Mouse (Mus musculus) large intestine, adult 2 months (tissue): ENCODE data around the gene Prkg1. TPM values are rescaled to one million over a fixed set of nuclear protein-coding genes. Genes with fewer than 3 reads are reported as not detected.

Experiments
- DNase-seq: peaks from one replicate; pipeline ENCODE4 v3.0.0-alpha.2; 2012; ENCODE audit warnings: low read depth, low spot score
- WGBS: fragments of 180-500 bp; shearing (Covaris S2); methylation state at CpG from one replicate; pipeline ENCODE4 v1.1.7; 2018; 5-methylcytosine and 5-hydroxymethylcytosine counted together
- polyA plus RNA-seq: library from polyadenylated mRNA; depleted of rRNA; stranded (reverse); fragments of >200 nt; gene quantifications from 2 replicates; pipeline ENCODE4 v1.2.3, GENCODE M21; 2012; rRNA removed

The Prkg1 gene
- polyA plus RNA-seq = 0.86 and 1.2 TPM in 2 replicates

DNA sequence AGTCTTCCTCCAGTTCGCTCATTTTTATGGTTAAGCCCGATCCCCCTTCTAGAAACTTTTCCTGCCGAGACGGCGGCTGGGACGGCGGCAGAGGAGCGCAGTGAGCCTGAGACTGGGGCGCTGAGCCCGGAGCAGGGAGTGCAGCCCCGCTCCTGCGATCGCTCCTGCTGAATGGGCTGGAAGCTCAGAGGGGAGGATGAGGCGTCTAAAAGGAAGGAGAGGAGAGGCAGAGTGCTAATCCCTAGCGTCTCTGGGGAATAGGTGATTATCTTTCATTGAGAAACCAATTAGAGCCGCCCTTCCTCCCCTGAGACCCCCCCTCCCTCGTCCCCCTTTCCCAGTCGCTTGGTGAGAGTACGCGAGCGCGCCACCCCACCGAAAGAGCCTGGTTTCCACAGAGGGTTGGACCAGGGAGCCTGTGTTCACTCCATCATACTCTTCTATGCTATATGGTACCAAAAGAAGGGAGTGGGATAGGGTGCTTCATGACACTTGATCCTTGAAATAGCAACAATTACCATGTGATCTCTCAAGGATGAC, at the start of gene Prkg1:
Prkg1 (minus strand) TSS at position 233 of the 540 bp plus-strand sequence.
- DNase-seq = no peak
- 1% methylated on average over 23 of the region's 23 CpGs for WGBS

DNA sequence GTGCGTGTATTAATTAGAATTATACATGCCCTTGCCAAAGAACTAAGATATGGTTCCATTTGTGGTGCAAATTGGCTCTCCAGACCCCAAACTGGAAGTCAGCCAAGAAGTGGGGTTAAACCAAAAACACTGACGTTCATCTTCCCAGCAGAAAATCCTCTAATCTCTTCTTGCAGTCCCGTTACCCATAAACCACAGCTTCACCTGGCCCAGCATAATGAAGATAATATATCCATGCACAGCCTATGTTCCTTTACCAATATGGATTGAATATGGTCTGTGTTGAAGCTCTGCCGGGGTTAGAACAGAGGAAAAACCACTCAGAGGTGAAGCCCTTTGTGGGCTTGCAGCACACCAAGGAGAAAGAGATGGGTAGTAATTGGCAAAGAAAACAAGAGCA, 48.3 kb upstream of the Prkg1 start:
- DNase-seq = no peak
- 81% methylated on average over 4 of the region's 4 CpGs for WGBS

DNA sequence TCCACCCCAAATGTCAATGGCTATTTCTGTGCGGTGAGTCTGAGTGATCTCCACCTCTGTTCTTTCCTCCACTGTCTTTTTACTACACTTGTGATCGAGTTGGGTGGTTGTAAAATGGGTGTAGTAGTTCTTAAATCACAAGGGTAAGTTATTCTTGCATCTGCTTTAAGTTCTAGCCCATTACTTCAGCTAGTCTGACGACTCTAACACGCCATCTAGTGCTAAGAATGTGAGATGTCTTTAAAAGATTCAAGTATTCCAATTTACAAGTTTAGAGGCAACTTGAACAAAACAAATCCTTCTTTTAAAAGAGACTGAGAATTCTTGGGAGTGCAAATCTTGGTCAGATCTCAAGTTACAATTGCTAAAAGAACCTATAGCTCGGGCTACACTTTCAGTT, 46.5 kb upstream of the Prkg1 start:
- WGBS = 27% methylated on average over 5 of the region's 5 CpGs
- DNase-seq = peak; percentile 3

DNA sequence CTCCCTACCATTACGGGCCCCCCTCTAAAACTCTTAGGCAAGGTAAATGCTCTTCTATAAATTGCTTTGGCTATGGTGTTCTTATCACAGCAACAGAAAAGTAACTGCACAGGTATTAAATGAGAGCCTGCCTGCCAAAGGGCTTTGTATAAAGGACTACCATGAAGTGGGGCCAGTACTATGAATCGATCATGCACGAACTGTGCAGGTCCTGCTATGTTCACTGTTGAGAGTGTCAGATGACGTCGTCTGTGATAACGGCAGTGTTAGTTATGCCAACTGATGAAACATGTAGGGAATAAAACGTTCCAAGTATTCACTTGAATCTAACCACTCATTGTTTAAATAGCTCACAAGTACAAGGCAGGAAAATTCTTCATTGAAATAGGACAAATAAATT, 40.6 kb upstream of the Prkg1 start:
- 63% methylated on average over 7 of the region's 7 CpGs for WGBS

DNA sequence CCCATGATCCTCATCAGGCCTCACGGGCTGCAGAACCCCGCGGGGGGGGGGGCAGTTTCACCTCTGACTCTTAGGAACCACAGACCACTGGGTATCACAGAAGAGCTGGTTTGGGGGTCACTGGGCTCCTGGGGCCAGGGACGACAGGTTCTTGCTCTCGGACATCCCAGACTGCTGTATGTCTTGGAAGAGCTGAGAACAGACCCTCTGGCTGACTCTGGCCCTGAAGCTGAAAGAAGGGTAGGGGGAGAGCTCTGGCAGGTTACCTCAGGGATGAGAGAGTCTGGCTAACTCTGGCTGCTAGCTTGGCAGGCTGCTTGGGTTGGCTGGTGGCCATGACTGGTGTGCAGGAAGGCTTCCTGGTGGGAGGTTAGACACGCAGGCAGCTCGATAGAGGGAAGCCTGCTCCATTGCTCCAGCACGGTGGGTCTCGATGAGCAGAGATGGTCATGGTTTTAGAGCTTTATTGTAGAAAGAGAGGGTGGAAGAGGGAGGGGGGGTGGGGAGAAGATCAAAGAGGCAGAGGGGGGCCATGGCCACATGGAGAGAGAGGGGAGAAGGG, 30.7 kb upstream of the Prkg1 start:
- 61% methylated on average over 9 of the region's 9 CpGs for WGBS
- DNase-seq = no peak

More for the DNA sequence above, 40.6 kb upstream of the Prkg1 start:
- DNase-seq = no peak

DNA sequence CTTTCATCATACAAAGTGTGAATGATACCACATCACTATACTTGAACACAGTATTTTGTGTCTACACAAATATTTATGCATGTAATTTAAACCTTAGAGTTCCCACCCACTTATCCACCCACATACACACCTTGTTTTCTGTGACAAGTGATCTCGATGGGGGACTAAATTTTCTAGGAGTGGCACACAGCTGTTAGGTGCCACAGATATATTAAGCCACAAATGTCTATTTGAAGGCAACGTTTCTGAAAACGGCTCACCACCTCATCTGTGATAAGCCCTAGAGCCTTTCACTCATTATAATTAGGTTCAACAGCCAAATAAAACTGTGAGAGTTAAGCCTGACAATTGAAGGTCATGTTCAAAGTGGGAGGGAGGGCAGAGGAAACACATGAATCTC, 26.9 kb upstream of the Prkg1 start:
- WGBS = 32% methylated on average over 3 of the region's 3 CpGs
- DNase-seq = no peak

DNA sequence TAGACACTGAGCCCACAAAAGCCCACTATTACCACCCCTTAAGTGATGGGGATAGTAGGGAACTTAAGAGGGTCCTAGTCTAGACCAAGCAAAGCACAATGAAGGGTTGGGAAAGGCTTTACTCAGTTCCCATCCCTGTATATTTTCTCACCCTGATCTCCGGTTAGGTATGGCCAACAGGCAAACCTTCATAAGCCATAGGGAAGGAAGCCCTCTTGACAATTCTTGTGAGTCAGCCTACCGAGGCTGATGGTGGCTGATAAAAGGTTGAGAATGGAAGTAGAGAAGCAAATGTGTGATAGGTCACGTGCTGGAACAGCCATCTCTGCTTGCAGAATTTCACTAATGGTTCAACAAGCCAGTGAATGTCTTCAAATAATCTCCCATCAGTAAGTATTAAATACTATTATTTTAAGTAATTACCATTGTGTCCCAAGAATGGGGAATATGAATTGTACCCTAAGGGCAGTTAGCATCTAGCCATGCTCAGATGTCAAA, 16.7 kb upstream of the Prkg1 start:
- no peak for DNase-seq
- 88% methylated on average over 3 of the region's 3 CpGs for WGBS

DNA sequence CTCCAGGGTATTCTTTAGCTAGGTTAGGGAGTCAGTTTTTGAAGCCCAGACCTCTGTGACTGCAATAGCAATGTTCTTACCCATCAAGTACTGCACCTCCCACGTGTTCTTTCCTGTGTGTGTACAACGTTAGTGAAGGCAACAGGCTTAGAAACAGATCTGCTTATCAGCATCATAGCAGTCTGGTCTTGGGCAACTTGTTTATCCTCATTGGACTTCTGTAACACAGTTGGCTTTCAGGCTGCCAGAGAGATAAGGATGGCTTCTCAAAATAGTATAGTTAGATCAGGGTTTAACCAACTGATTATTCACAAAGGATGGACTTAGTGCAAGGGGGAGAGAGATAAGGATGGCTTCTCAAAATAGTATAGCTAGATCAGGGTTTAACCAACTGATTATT, 16.2 kb upstream of the Prkg1 start:
- no peak for DNase-seq
- 55% methylated on average over 2 of the region's 2 CpGs for WGBS

DNA sequence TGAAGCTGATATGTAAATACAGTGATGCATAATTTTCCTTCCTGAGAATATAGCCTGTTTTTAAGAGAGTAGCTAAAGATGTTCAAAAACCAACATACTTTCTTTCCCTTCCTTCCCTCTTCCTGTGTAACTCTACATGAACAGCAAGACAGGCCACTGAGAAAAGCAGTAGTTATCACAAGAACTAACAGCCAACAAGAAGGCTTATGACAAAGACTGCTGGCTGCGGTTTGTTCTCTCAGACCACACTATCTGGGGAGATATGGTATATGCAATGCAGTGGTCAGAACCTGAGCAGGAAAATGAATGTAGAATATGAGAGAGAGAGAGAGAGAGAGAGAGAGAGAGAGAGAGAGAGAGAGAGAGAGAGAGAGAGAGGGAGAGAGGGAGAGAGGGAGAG, 15.4 kb upstream of the Prkg1 start:
- DNase-seq = no peak
- WGBS = 97% methylated on average over 1 of the region's 1 CpGs

DNA sequence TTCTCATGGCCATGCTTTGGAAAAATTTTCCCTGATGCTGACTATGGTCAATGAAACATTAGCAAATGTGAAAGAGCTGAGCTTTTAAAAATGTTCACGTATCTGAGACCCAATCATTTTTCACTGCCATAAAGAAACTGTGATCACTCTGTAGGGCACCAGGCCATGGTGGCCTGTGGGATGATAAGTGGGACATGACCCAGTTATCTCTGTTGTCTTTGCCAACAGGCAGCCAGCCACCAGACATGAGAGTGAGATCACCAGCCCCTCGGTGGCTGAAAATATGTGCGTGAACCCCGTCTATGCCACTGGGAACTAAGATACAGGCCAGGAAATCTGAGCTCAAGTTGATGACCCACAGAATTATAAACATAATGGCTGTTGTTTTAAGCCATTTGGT, 14.2 kb upstream of the Prkg1 start:
- 78% methylated on average over 4 of the region's 4 CpGs for WGBS
- DNase-seq = no peak

DNA sequence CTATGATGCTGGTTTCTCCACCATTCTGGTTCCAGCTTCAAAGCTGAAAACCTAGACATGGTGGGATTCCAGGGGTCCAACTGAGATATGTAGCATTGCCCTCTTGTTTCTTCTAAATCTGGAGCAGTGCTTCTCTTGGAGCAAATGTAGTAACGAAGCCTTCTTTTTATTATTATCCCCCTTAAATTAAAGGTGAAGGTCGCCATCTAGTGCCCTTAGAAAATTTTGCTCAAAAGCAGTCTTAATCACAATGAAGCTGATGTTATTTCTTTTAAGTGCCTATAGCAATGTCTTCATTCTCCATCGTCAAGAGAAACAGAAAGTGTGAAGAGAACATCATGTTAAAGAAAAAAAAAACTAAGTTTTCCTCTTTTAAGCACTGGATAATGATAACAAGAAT, 2.2 kb upstream of the Prkg1 start:
- DNase-seq = no peak
- 8% methylated on average over 3 of the region's 3 CpGs for WGBS

DNA sequence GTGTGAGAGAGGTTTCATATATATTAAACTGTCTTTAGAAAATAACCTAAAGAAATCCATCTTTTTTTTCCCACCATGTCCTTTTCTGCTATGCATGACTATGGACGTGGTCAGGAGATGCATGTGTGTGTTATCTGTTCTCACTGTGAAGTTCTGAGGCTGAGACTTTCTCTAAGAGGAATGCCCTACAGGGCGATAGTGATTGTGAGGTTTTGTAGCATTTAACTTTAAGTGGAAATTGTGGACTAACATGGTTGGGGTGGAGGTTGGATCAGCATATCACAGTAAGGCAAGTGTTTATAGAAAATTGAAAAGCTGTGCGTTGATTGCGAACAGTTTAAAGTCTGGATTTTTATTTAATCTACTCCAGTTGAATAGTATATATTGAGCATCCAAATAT, 618 bp upstream of the Prkg1 start:
- 48% methylated on average over 4 of the region's 4 CpGs for WGBS
- DNase-seq = no peak

DNA sequence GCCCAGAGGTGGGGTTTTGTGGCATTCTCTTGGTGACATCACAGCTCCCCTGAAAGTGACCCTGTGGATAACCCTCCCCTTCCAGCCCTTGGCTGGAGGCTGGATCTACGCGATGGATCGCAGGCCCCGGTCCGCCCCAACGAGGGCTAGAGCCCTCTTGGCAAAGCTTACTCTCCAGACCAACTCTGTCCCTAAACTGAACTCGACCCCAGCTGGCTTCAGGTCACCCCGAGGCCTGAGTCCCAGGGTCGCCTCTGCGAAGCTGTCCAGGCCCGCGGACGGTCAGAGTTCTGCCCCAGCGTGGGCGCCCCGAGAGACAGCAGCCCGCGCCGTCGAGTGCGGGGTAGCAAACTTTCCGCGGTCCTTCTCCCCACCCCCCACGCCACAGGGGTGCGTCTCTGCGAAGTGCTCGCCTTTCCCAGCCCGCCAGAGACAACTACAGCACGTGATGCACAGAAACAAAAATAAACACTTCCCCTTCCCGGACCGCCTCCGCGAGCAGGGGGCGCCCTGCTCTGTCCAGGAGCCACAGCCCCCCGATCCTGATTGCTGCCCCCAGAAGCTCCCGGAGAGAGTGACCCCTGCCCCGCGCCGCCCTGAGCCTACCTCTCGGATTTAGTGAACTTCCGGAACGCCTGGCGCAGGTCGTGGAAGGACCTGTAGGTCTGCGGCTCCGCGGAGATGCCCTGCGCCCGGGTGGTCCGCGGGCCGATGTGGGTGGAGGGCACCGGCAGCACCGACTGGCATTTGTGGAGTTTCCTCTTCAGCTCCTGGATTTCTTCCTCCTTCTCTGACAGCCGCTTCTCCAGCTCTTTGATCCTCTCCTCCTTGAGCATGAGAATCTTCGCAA, 657 bp downstream of the Prkg1 start:
- no peak for DNase-seq
- WGBS = 3% methylated on average over 55 of the region's 56 CpGs

DNA sequence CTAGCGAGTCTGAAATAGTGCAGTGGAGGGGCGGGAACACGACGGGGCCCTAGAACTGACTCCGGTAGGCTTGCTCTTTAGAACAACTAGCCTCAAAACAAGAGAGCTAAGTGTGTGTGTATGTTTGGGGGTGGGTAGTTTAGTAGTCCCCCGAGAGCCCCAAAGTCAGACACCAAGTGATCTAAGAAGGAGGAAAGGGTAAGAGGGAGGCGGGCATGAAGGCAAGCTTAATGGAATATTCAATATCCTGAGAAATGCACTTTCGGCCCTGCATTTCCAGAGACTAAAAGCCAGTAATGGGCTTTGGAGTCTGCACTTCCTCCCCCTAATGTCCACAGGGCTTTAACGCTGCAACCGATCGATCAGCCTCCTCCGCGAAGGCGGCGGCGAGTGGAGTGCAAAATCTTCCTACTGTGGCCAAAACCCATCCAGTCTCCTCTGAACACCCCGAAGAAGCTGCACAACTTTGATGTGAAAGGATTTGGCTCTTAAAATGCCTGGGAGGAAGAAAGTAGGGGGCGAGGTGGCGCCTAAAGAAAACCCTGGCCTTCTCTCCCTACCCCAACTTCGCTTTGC, 1.5 kb downstream of the Prkg1 start:
- no peak for DNase-seq
- WGBS = 43% methylated on average over 20 of the region's 20 CpGs

DNA sequence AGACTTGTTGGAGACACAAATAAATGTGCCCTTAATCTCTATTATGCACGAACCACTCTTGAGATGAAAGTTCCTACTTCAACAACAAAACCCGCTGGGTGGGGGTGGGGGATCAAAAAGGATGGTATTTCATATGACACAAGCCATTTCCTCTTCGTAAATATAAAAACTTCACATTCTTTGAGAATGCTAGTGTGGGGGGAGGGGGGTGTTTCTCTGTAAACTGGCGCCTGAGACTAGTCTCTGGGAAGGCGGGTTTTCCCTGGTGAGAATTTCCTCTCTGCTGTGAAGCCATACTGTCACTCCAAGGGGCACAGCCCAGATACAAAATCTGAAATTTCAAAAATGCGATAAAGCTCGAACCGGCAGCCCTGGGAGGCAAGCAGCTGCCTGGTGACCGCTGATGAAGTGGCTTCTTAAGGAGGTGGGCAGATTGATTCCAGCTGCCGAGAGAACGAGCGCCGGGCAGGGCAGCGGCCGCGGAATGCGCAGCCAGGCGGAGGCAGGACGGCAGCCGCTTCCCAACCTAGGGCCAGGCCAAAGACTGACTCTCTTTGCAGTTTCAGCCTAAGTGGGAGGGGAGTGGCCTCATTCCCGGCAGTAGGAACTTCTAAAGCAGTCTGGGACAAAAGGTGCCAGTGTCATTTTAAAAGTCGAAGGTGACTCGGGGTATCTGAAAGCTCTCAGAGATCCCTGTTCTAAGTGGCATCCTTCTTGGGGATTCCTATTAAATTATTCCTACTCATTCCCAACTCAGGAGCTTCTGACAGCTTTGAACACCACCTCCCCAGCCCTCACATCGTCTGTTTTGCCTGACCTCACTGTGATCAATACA, 2.2 kb downstream of the Prkg1 start:
- no peak for DNase-seq

DNA sequence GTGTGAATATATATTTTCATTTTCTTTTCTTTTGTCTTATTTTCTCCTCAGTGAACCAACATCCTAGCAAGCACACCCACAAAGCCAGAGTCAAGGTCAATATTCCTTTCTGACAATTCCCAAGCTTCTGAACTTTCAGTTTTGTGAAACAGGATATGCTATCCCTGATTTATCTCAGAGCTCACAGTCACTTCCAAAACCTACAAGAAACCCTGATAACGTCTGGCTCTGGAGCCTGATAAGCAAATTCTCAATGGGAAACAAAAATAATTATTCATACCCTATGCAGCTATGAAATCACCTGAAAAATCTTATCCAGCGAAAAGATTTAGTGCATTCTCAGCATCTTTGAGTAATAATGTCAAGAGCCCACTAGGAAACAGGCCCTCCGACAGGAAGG, 5.0 kb downstream of the Prkg1 start:
- 77% methylated on average over 3 of the region's 3 CpGs for WGBS
- no peak for DNase-seq

More for the DNA sequence above, 2.2 kb downstream of the Prkg1 start:
- 5% methylated on average over 24 of the region's 24 CpGs for WGBS

DNA sequence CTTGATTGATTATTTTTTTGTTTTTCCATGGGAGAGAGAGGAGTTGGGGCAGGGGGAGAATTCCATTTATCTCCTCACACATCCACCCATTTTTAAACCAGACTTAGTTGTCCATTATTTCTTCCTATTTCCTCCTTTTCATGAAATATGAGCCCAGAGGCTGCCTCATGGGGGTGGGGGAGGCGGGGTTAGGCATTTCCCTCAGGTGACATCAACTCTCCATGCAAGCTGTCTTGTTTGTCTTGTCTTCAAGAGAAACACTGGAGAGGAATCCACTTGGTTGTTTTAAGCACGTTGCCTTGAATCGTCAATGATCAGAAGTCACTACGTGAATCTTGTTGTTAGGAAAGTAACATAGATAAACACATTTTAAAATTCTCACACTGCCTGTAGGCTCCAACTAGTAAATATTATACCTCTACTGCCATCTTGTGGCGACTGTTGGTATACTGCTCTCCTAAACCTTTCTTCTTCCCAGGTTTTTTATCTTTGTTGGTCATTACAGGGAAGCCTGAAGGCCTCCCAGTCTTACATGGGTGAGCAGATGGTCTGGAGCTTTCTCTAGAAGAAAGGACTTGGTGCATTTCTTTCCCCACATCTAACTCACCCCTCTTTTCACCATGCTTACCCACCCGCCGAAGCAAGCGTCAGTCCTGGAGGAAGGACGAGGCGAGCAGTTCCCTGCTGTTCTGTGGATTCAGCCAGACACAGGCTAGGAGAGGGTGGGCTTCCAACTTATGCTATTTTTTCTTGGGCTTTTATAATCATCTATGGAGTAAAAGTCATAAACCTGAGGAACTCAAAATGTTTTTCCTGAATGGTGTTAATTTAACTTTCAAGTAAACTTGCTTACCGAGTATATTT, 8.7 kb downstream of the Prkg1 start:
- WGBS = 51% methylated on average over 11 of the region's 11 CpGs
- peak; percentile 32 for DNase-seq

DNA sequence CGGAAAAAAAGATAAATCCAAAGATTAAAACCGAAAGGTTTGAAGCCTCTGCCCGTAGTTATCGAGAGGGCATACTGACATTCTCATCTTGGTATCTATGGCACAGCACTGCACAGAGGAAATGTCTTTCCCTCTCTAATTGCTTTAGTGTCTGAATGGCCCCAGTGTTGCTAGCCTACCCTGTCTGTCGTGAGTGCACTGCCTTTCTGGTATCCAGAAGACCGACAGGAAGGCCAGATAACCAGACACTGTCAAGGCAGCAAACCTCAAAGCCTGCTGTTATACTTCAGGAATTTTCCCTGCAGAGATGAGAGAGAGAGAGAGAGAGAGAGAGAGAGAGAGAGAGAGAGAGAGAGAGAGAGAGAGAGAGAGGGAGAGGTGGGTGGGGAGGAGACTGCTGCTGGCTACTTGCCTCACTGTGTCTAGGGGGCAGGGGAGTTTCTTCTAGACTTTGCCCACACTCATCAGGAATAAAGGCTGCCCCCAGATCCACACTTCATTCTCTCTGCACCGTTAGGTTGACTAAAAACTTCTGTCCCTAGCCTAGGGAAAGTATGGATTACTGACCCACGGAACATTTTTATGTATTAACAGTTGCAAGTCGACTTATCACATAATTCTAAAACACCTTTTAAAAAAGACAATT, 10.1 kb downstream of the Prkg1 start:
- DNase-seq = no peak
- WGBS = 57% methylated on average over 9 of the region's 9 CpGs
